ENCODE assay signal across 24 mouse cellular contexts in genomic region chr8:9899673-9900072, GRCm38 (mm10). TPM values are rescaled to one million over a fixed set of nuclear protein-coding genes. Genes with fewer than 3 reads are reported as not detected.
A peak's percentile ranks its signal among the peaks of the same experiment; 100 is the strongest.
DNase-seq lines count a peak whose midpoint lies in the region; ATAC-seq and TF ChIP-seq lines count a peak whose summit lies in the region.
"Had no signal": no experiment of that assay in that cellular context is flagged by ENCODE, and none has a peak within 500 bp of the region (broad histone marks: within the 10 kb centered on the region; RNA-seq: fewer than 3 reads in every experiment).

No protein-coding gene starts in this region.

- no peak overlapping the region for H3K4me3 ChIP-seq in hindbrain, postnatal 0 days (ENCODE audit: low read length)
- no peak overlapping the region for H3K4me3 ChIP-seq in hindbrain, embryonic 14.5 days (replicated peaks; ENCODE audit: low read length)
- no peak overlapping the region for H3K4me3 ChIP-seq in midbrain, postnatal 0 days (ENCODE audit: low read depth, low read length)
- H3K4me3 ChIP-seq: neural tube, embryonic 12.5 days had no signal

- H3K9ac ChIP-seq in hindbrain, postnatal 0 days (replicated peaks; ENCODE audit: low read length): no peak overlapping the region
- no peak overlapping the region for H3K9ac ChIP-seq in hindbrain, embryonic 14.5 days
- H3K9ac ChIP-seq in midbrain, postnatal 0 days (replicated peaks; ENCODE audit: low read length, poor library complexity, severe bottlenecking): no peak overlapping the region
- H3K9ac ChIP-seq: neural tube, embryonic 12.5 days had no signal

- no peak overlapping the region for H3K4me2 ChIP-seq in hindbrain, postnatal 0 days (ENCODE audit: low read depth, low read length)
- H3K4me2 ChIP-seq in hindbrain, embryonic 14.5 days (replicated peaks): no peak overlapping the region
- H3K4me2 ChIP-seq in midbrain, postnatal 0 days (ENCODE audit: low read depth, low read length, poor library complexity, severe bottlenecking): no peak overlapping the region
- H3K4me2 ChIP-seq: neural tube, embryonic 12.5 days had no signal

- no peaks in the 10 kb centered on the region for H3K9me3 ChIP-seq in hindbrain, postnatal 0 days (ENCODE audit: low read length)
- no peaks in the 10 kb centered on the region for H3K9me3 ChIP-seq in hindbrain, embryonic 14.5 days (ENCODE audit: control insufficient read depth, low read length)
- no peaks in the 10 kb centered on the region for H3K9me3 ChIP-seq in midbrain, postnatal 0 days (ENCODE audit: low read length)
- H3K9me3 ChIP-seq: G1E; neural tube, embryonic 12.5 days had no signal

- WGBS in hindbrain, postnatal 0 days: 51% methylated on average over 3 of the region's 3 CpGs
- WGBS in hindbrain, embryonic 14.5 days: 51% methylated on average over 3 of the region's 3 CpGs
- WGBS in midbrain, postnatal 0 days: 44% methylated on average over 3 of the region's 3 CpGs

- DNase-seq in embryo, embryonic 10 days (ENCODE audit: low spot score): peak; percentile 11
- no peak for DNase-seq in embryo, embryonic 9.5 days (ENCODE audit: extremely low spot score)
- DNase-seq in hindbrain, postnatal 0 days (ENCODE audit: low spot score): no peak
- DNase-seq in hindbrain, embryonic 14.5 days (ENCODE audit: low spot score): no peak
- peak; percentile 16 for DNase-seq in right cerebral cortex, postnatal 4 days
- DNase-seq in right cerebral cortex, postnatal 14 days: no peak
- peak; percentile 9 for DNase-seq in midbrain, postnatal 0 days (ENCODE audit: low spot score)
- no peak for DNase-seq in natural killer cell, adult 2 months (ENCODE audit: low spot score in 2 of 2)
- DNase-seq: cerebellum, adult 11-12 months; cerebellum, postnatal 25 days; gastrocnemius, postnatal 25 days; kidney, adult 2 months; kidney, postnatal 14 days; lung, postnatal 10 days had no signal

- 0 out of 2 replicates have a peak, but pooled peaks have one; percentile 24 for ATAC-seq in hindbrain, postnatal 0 days
- ATAC-seq in hindbrain, embryonic 14.5 days (ENCODE audit: low FRiP score): no peak
- ATAC-seq in midbrain, postnatal 0 days (ENCODE audit: low FRiP score): peak; percentile 44; the same call in 1 of the 2 replicates
- ATAC-seq: CD4-positive, CD25-positive, alpha-beta regulatory T cell, adult 4 months had no signal

- H3K27me3 ChIP-seq in hindbrain, postnatal 0 days (ENCODE audit: insufficient read depth, low read length): no peaks in the 10 kb centered on the region
- no peaks in the 10 kb centered on the region for H3K27me3 ChIP-seq in hindbrain, embryonic 14.5 days (ENCODE audit: control insufficient read depth, insufficient read depth, low read length)
- H3K27me3 ChIP-seq in midbrain, postnatal 0 days (ENCODE audit: insufficient read depth, low read length): no peaks in the 10 kb centered on the region

- H3K27ac ChIP-seq in hindbrain, postnatal 0 days: no peak overlapping the region
- H3K27ac ChIP-seq in hindbrain, embryonic 14.5 days: no peak overlapping the region
- H3K27ac ChIP-seq in midbrain, postnatal 0 days (ENCODE audit: low read depth, low read length): no peak overlapping the region
- H3K27ac ChIP-seq: neural tube, embryonic 12.5 days had no signal

- H3K4me1 ChIP-seq in hindbrain, postnatal 0 days (ENCODE audit: insufficient read depth, low read length): 0 out of 2 replicates have a peak, but pooled peaks cover 4% of the 10 kb centered on the region
- no peaks in the 10 kb centered on the region for H3K4me1 ChIP-seq in hindbrain, embryonic 14.5 days (replicated peaks; ENCODE audit: control insufficient read depth, insufficient read depth, low read length)
- H3K4me1 ChIP-seq in midbrain, postnatal 0 days (ENCODE audit: insufficient read depth, low read length): 0 out of 2 replicates have a peak, but pooled peaks cover 4% of the 10 kb centered on the region
- H3K4me1 ChIP-seq: neural tube, embryonic 12.5 days had no signal

- no peak for TF ChIP-seq CTCF in hindbrain, postnatal 0 days (IDR thresholded peaks at IDR 0.05; ENCODE audit: low read depth)
- no peak for TF ChIP-seq CTCF in midbrain, postnatal 0 days (IDR thresholded peaks at IDR 0.05)

- H3K36me3 ChIP-seq in hindbrain, postnatal 0 days (ENCODE audit: insufficient read depth, low read length): no peaks in the 10 kb centered on the region
- H3K36me3 ChIP-seq in hindbrain, embryonic 14.5 days (replicated peaks; ENCODE audit: control insufficient read depth, insufficient read depth): no peaks in the 10 kb centered on the region
- H3K36me3 ChIP-seq in midbrain, postnatal 0 days (ENCODE audit: insufficient read depth, low read length): no peaks in the 10 kb centered on the region
- H3K36me3 ChIP-seq: G1E; neural tube, embryonic 12.5 days had no signal

RNA-seq across cellular contexts. Expression of gene Gm10217, which starts 35.6 kb away (rescaled TPM):
- total RNA-seq in hindbrain, postnatal 0 days (2014; rRNA removed): not detected in 2 replicates
- not detected in 2 replicates for polyA plus RNA-seq in hindbrain, postnatal 0 days (2015; fragmentation: Nextera tagmentation; extraction: Ambion mirVana)
- polyA plus RNA-seq in hindbrain, embryonic 14.5 days (2014; fragmentation: Nextera tagmentation; extraction: Ambion mirVana): not detected in 2 replicates
- not detected in 2 replicates for total RNA-seq in midbrain, postnatal 0 days (2014; rRNA removed)
- not detected in 2 replicates for polyA plus RNA-seq in midbrain, postnatal 0 days (2015; fragmentation: Nextera tagmentation; extraction: Ambion mirVana)
- total RNA-seq: adrenal gland, postnatal 4 days; G1E; gastrocnemius, postnatal 25 days; heart, adult 8-10 months; layer of hippocampus, adult 8-10 months; left cerebral cortex, adult 8-10 months had no signal
- polyA plus RNA-seq: CD4-positive, CD25-positive, alpha-beta regulatory T cell, adult 4 months; G1E; heart, embryonic 16.5 days; kidney, adult 2 months; limb, embryonic 14.5 days; liver, embryonic 16.5 days; neural tube, embryonic 12.5 days had no signal

Comparison
In these comparisons a context has a peak if more than half of its experiments do, and no peak if none do; other contexts are left out.
1. DNase-seq: peak in embryo, embryonic 10 days (single experiment), right cerebral cortex, postnatal 4 days (single experiment) and midbrain, postnatal 0 days (single experiment); none in embryo, embryonic 9.5 days (single experiment), hindbrain, postnatal 0 days (single experiment), hindbrain, embryonic 14.5 days (single experiment), right cerebral cortex, postnatal 14 days (single experiment) and natural killer cell, adult 2 months (0 of 2).